Mouse (Mus musculus): ENCODE results near the gene Cd2. TPM values are rescaled to one million over a fixed set of nuclear protein-coding genes. Genes with fewer than 3 reads are reported as not detected.

Gene Cd2
- polyA plus RNA-seq, 1 experiment from 2014 or later: 2.2 TPM

DNA sequence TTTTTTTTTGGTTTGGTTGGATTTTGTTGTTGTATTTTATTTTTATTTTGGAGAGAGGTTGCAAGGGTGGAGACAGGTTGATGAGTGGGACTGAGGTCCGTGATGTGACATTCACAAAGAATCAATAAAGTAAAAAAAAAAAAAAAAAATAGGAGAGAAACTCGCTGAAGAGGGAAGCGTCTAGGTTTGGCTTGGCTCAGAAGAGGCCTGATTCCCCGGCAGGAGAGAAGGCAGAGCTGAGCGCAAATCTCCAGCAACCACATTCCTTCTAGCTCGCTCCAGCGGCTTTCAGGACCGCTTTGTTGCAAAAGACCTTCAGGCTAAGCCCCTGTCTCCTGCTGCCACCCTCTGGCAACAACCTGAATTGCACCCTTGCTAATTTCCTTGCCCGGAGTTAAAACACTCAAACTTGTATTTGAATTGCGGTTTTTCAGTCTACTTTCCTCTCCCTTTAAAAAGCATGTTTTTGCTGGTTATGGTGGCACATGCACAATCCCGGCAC lies 7.7 kb upstream of the Cd2 start:
- H3K4me2 ChIP-seq (replicated peaks; ENCODE audit: low read depth, low read length): no peak overlapping the region
- H3K27me3 ChIP-seq (replicated peaks; ENCODE audit: insufficient read depth, low read length): no peaks in the 10 kb centered on the region
- ATAC-seq (peak; percentile 45), DNase-seq (ENCODE audit: low spot score) (peak; percentile 93)
- no peaks in the 10 kb centered on the region for H3K9me3 ChIP-seq (ENCODE audit: low read length)
- H3K4me1 ChIP-seq (ENCODE audit: insufficient read depth, low read depth, low read length): peaks cover 3% of the 10 kb centered on the region; the same call in 1 of the 2 replicates
- no peak overlapping the region for H3K9ac ChIP-seq (replicated peaks; ENCODE audit: low read depth)
- no peak for TF ChIP-seq EP300 (IDR thresholded peaks at IDR 0.05)
- TF ChIP-seq CTCF (IDR thresholded peaks at IDR 0.05): peak; percentile 99
- no peak overlapping the region for H3K27ac ChIP-seq (ENCODE audit: low read length)
- WGBS: 5% methylated on average over 11 of the region's 11 CpGs
- H3K4me3 ChIP-seq (ENCODE audit: low read depth, low read length): no peak overlapping the region
- H3K36me3 ChIP-seq (ENCODE audit: insufficient read depth, low read length): no peaks in the 10 kb centered on the region

DNA sequence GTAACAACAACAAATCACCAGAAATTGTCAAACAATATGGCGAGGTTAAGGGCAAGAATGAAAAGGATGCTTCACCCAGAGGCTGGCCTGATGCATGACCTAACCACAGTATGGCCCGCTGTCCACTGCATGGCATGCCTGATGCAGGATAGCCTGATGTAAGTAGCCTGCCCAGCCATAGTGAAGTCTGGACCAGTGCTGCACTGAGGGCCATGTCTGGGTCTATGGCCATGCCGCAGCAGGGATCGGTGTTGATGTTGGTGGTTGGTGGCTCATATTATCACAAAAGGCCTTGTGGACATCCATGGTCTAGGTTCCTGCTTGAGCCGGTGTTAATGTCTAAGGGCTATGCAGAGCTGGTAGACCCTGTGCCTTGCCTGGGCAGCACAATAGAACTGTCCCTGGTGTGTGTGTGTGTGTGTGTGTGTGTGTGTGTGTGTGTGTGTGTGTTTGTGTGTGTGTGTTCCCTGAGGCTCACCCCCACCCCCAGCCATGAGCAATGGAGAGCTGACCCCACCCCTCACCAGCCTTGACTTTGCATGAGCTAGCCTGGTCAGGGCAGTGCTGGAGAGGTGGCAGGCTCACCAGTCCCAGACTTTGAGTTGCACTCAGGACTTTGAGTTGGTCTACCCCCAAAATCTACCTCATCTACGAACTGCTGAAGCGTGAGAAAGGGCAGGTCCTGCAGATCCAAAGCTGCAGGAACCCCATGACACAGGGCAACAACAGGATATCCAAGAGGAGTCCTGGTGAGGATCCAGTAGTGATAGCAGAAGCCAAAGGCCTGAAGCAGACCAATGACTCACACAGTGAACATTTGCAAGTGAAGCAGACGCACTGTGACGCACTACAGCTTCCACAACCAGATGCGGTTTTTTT lies 7.0 kb upstream of the Cd2 start:
- DNase-seq (ENCODE audit: low spot score) (peak; percentile 60), ATAC-seq (peak; percentile 59)
- Histone ChIP-seq H3K27me3 (replicated peaks; ENCODE audit: insufficient read depth, low read length) (no peaks in the 10 kb centered on the region), H3K36me3 (ENCODE audit: insufficient read depth, low read length) (no peaks in the 10 kb centered on the region), H3K4me1 (ENCODE audit: insufficient read depth, low read depth, low read length) (no peaks in the 10 kb centered on the region), H3K9me3 (ENCODE audit: low read length) (no peaks in the 10 kb centered on the region), H3K27ac (ENCODE audit: low read length) (no peak overlapping the region), H3K4me3 (ENCODE audit: low read depth, low read length) (no peak overlapping the region), H3K9ac (replicated peaks; ENCODE audit: low read depth) (no peak overlapping the region), H3K4me2 (replicated peaks; ENCODE audit: low read depth, low read length) (no peak overlapping the region)
- TF ChIP-seq EP300 (IDR thresholded peaks at IDR 0.05) (no peak), CTCF (IDR thresholded peaks at IDR 0.05) (no peak)
- WGBS: 84% methylated on average over 10 of the region's 10 CpGs

DNA sequence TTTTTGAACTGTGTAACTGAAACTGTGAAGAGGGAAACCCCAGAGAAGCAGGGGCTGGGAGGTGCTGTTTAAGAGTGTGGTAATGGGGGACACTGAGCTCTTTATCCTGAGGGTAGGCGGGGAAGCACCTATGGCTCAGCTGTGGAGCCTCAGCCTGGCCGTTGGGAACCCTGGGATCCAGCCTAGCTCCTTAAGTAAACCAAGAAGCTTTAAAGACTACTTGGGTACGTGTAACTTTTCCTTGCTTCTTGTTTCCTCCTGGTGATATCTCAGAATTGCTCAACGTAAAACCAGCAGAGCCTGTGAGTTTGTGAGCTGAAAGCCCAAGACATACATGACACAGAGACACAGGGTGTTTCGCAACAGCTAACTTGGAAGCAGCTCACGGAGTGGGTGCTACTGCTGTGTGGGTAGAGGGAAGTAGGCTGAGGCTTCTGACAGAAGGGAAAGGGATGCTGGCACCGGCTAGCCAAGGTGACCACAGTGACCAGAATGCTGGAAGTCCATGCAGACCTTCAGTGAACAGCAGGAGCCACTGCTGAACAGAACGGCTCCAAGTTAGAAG lies 5.9 kb upstream of the Cd2 start:
- no peak overlapping the region for H3K9ac ChIP-seq (replicated peaks; ENCODE audit: low read depth)
- peak; percentile 47 for ATAC-seq
- DNase-seq (ENCODE audit: low spot score): peak; percentile 78
- 56% methylated on average over 8 of the region's 8 CpGs for WGBS
- H3K27me3 ChIP-seq (replicated peaks; ENCODE audit: insufficient read depth, low read length): no peaks in the 10 kb centered on the region
- no peaks in the 10 kb centered on the region for H3K36me3 ChIP-seq (ENCODE audit: insufficient read depth, low read length)
- TF ChIP-seq CTCF (IDR thresholded peaks at IDR 0.05) (no peak), EP300 (IDR thresholded peaks at IDR 0.05) (no peak)
- no peak overlapping the region for H3K4me2 ChIP-seq (replicated peaks; ENCODE audit: low read depth, low read length)
- no peaks in the 10 kb centered on the region for H3K4me1 ChIP-seq (ENCODE audit: insufficient read depth, low read depth, low read length)
- H3K27ac ChIP-seq (ENCODE audit: low read length): no peak overlapping the region
- no peak overlapping the region for H3K4me3 ChIP-seq (ENCODE audit: low read depth, low read length)
- H3K9me3 ChIP-seq (ENCODE audit: low read length): no peaks in the 10 kb centered on the region

DNA sequence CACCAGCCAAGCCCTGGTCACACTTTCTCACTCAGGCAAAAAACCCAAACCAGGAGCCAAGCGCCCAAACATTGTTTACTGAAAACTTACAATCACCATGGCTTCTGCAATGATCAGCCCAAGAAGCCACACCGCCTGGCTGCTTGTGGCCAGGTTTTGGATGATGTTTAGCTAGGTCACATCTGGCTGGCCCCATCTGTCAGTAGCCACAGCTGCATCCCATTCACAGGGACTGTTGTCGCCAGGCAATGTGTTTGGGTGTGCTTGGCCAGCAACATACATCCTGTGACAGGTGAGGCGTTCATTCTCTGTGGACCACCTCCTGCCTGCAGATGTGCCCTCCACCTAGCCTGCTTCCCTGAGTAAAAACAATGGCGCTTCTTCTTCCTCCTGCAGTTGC lies 4.9 kb upstream of the Cd2 start:
- no peak for TF ChIP-seq EP300 (IDR thresholded peaks at IDR 0.05)
- TF ChIP-seq CTCF (IDR thresholded peaks at IDR 0.05): no peak
- 71% methylated on average over 5 of the region's 5 CpGs for WGBS

DNA sequence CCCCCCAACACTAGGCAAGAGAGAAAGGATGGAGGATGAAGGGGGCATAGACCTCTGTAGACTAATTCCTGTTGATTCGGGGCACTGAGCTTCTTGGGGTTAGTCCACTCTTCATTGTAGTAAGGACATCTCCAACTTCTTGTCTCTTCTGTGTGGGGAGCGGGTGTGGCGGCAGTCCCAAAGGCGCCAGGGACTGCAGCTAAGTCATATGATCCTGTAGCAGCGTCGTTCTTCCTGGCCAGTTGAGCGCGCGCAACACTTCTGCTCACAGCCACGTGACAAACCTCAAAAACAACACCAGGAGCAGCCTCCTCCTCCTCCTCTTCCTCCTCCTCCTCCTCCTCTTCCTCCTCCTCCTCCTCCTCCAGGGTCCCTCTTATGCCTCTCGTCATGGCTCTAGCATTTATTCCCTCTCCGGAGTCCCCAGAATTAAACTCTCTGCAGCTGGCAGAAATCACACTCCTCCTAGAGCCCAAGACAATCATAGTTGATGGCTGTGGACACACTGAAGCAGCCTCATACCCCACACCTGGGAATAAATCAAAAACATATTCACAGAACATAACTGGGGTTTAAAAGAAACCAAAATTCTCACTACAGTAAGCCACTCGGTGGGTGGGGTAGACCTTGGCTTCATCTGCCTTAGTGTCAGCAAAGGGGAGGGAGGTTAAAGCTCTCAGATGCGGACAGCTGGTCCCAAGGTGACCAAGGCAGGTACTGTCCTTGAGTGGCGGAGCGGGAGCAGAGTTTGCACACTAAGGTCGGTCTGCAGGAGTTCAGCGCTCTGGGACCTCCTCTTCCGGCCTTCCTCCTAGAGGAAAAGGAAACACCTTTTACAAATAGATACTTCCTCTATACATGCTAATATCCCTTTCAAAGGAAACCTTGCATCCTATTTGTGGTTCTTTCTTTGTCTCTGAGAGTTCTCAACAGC lies 3.1 kb upstream of the Cd2 start:
- 60% methylated on average over 19 of the region's 19 CpGs for WGBS
- Histone ChIP-seq H3K36me3 (ENCODE audit: insufficient read depth, low read length) (no peaks in the 10 kb centered on the region), H3K4me1 (ENCODE audit: insufficient read depth, low read depth, low read length) (no peaks in the 10 kb centered on the region), H3K4me3 (ENCODE audit: low read depth, low read length) (no peak overlapping the region), H3K9me3 (ENCODE audit: low read length) (no peaks in the 10 kb centered on the region), H3K4me2 (replicated peaks; ENCODE audit: low read depth, low read length) (0 out of 2 replicates have a peak overlapping the region, but pooled peaks have one; percentile 17), H3K27ac (ENCODE audit: low read length) (no peak overlapping the region; the same call in 1 of the 2 replicates), H3K9ac (replicated peaks; ENCODE audit: low read depth) (no peak overlapping the region), H3K27me3 (replicated peaks; ENCODE audit: insufficient read depth, low read length) (no peaks in the 10 kb centered on the region)
- ATAC-seq (peak; percentile 46), DNase-seq (ENCODE audit: low spot score) (no peak)
- no peak for TF ChIP-seq CTCF (IDR thresholded peaks at IDR 0.05)
- TF ChIP-seq EP300 (IDR thresholded peaks at IDR 0.05): peak; percentile 48; the same call in 1 of the 2 replicates

More for the DNA sequence above, 4.9 kb upstream of the Cd2 start:
- no peak overlapping the region for H3K27ac ChIP-seq (ENCODE audit: low read length)
- ATAC-seq: no peak
- no peak overlapping the region for H3K9ac ChIP-seq (replicated peaks; ENCODE audit: low read depth)
- H3K4me3 ChIP-seq (ENCODE audit: low read depth, low read length): no peak overlapping the region
- no peaks in the 10 kb centered on the region for H3K9me3 ChIP-seq (ENCODE audit: low read length)
- no peak overlapping the region for H3K4me2 ChIP-seq (replicated peaks; ENCODE audit: low read depth, low read length)
- no peaks in the 10 kb centered on the region for H3K27me3 ChIP-seq (replicated peaks; ENCODE audit: insufficient read depth, low read length)
- no peaks in the 10 kb centered on the region for H3K36me3 ChIP-seq (ENCODE audit: insufficient read depth, low read length)
- DNase-seq (ENCODE audit: low spot score): no peak
- no peaks in the 10 kb centered on the region for H3K4me1 ChIP-seq (ENCODE audit: insufficient read depth, low read depth, low read length)
